Mouse (Mus musculus): ENCODE data around the gene Pgm5. TPM values are rescaled to one million over a fixed set of nuclear protein-coding genes. Genes with fewer than 3 reads are reported as not detected.

The Pgm5 gene
- polyA plus RNA-seq, 1 experiment from 2014 or later, result 1.6 TPM

- ATAC-seq (replicated peaks; ENCODE audit: low FRiP score), result no peak
- Histone ChIP-seq H3K27ac (ENCODE audit: low read depth, low read length) (no peak overlapping the region), H3K36me3 (ENCODE audit: control insufficient read depth, insufficient read depth, low read length) (no peaks in the 10 kb centered on the region), H3K4me2 (no peak overlapping the region), H3K4me1 (replicated peaks; ENCODE audit: control insufficient read depth, insufficient read depth, low read length) (peaks cover 27% of the 10 kb centered on the region), H3K9me3 (ENCODE audit: control insufficient read depth, low read length) (no peaks in the 10 kb centered on the region), H3K9ac (ENCODE audit: low read depth, low read length) (no peak overlapping the region), H3K4me3 (ENCODE audit: low read depth, low read length) (no peak overlapping the region), H3K27me3 (replicated peaks; ENCODE audit: control insufficient read depth, insufficient read depth, low read length) (no peaks in the 10 kb centered on the region; the same call in 1 of the 2 replicates)
- no peak for DNase-seq (ENCODE audit: low spot score)
- 42% methylated on average over 9 of the region's 9 CpGs for WGBS
These were observed 64.0 kb downstream of the Pgm5 start for GRCm38 (mm10) chr19:24797606-24798005.

- Histone ChIP-seq H3K4me3 (ENCODE audit: low read depth, low read length) (no peak overlapping the region), H3K36me3 (ENCODE audit: control insufficient read depth, insufficient read depth, low read length) (no peaks in the 10 kb centered on the region), H3K4me2 (peak overlapping the region; percentile 45), H3K4me1 (replicated peaks; ENCODE audit: control insufficient read depth, insufficient read depth, low read length) (peaks cover 29% of the 10 kb centered on the region), H3K9me3 (ENCODE audit: control insufficient read depth, low read length) (no peaks in the 10 kb centered on the region), H3K27ac (ENCODE audit: low read depth, low read length) (peak overlapping the region; percentile 86), H3K27me3 (replicated peaks; ENCODE audit: control insufficient read depth, insufficient read depth, low read length) (no peaks in the 10 kb centered on the region), H3K9ac (ENCODE audit: low read depth, low read length) (no peak overlapping the region)
- ATAC-seq (replicated peaks; ENCODE audit: low FRiP score) (peak; percentile 97), DNase-seq (ENCODE audit: low spot score) (peak; percentile 54)
- WGBS, result 22% methylated on average over 6 of the region's 6 CpGs
These were observed 67.3 kb downstream of the Pgm5 start for GRCm38 (mm10) chr19:24794350-24794749.

GRCm38 (mm10) chr19:24793545-24794139 lies 68.0 kb downstream of the Pgm5 start:
- DNase-seq (ENCODE audit: low spot score), result no peak
- Histone ChIP-seq H3K4me3 (ENCODE audit: low read depth, low read length) (no peak overlapping the region), H3K9ac (ENCODE audit: low read depth, low read length) (peak overlapping the region; percentile 52), H3K27me3 (replicated peaks; ENCODE audit: control insufficient read depth, insufficient read depth, low read length) (no peaks in the 10 kb centered on the region), H3K4me1 (replicated peaks; ENCODE audit: control insufficient read depth, insufficient read depth, low read length) (peaks cover 29% of the 10 kb centered on the region), H3K4me2 (peak overlapping the region; percentile 45), H3K36me3 (ENCODE audit: control insufficient read depth, insufficient read depth, low read length) (no peaks in the 10 kb centered on the region), H3K9me3 (ENCODE audit: control insufficient read depth, low read length) (no peaks in the 10 kb centered on the region), H3K27ac (ENCODE audit: low read depth, low read length) (peak overlapping the region; percentile 86)
- 32% methylated on average over 9 of the region's 9 CpGs for WGBS
- ATAC-seq (replicated peaks; ENCODE audit: low FRiP score), result peak; percentile 52

GRCm38 (mm10) chr19:24792876-24793275 lies 68.8 kb downstream of the Pgm5 start:
- no peak for ATAC-seq (replicated peaks; ENCODE audit: low FRiP score)
- DNase-seq (ENCODE audit: low spot score), result no peak
- Histone ChIP-seq H3K4me2 (no peak overlapping the region), H3K27me3 (replicated peaks; ENCODE audit: control insufficient read depth, insufficient read depth, low read length) (no peaks in the 10 kb centered on the region), H3K27ac (ENCODE audit: low read depth, low read length) (0 out of 2 replicates have a peak overlapping the region, but pooled peaks have one; percentile 86), H3K4me1 (replicated peaks; ENCODE audit: control insufficient read depth, insufficient read depth, low read length) (peaks cover 29% of the 10 kb centered on the region), H3K4me3 (ENCODE audit: low read depth, low read length) (no peak overlapping the region), H3K9me3 (ENCODE audit: control insufficient read depth, low read length) (no peaks in the 10 kb centered on the region), H3K36me3 (ENCODE audit: control insufficient read depth, insufficient read depth, low read length) (no peaks in the 10 kb centered on the region), H3K9ac (ENCODE audit: low read depth, low read length) (no peak overlapping the region)
- WGBS, result 78% methylated on average over 5 of the region's 5 CpGs

GRCm38 (mm10) chr19:24785898-24786297 lies 75.8 kb downstream of the Pgm5 start:
- ATAC-seq (replicated peaks; ENCODE audit: low FRiP score) (no peak; the same call in 1 of the 2 replicates), DNase-seq (ENCODE audit: low spot score) (no peak)
- Histone ChIP-seq H3K9ac (ENCODE audit: low read depth, low read length) (no peak overlapping the region), H3K9me3 (ENCODE audit: control insufficient read depth, low read length) (no peaks in the 10 kb centered on the region), H3K4me3 (ENCODE audit: low read depth, low read length) (no peak overlapping the region), H3K27me3 (replicated peaks; ENCODE audit: control insufficient read depth, insufficient read depth, low read length) (no peaks in the 10 kb centered on the region), H3K27ac (ENCODE audit: low read depth, low read length) (no peak overlapping the region), H3K36me3 (ENCODE audit: control insufficient read depth, insufficient read depth, low read length) (no peaks in the 10 kb centered on the region), H3K4me2 (no peak overlapping the region), H3K4me1 (replicated peaks; ENCODE audit: control insufficient read depth, insufficient read depth, low read length) (no peaks in the 10 kb centered on the region; the same call in 1 of the 2 replicates)
- WGBS, result 73% methylated on average over 8 of the region's 8 CpGs

GRCm38 (mm10) chr19:24785056-24785675 lies 76.5 kb downstream of the Pgm5 start:
- DNase-seq (ENCODE audit: low spot score), result no peak
- ATAC-seq (replicated peaks; ENCODE audit: low FRiP score), result no peak
- H3K4me3 ChIP-seq (ENCODE audit: low read depth, low read length), result no peak overlapping the region
- H3K4me2 ChIP-seq, result no peak overlapping the region
- WGBS, result 69% methylated on average over 15 of the region's 15 CpGs
- H3K27ac ChIP-seq (ENCODE audit: low read depth, low read length), result no peak overlapping the region
- no peaks in the 10 kb centered on the region for H3K36me3 ChIP-seq (ENCODE audit: control insufficient read depth, insufficient read depth, low read length)
- H3K4me1 ChIP-seq (replicated peaks; ENCODE audit: control insufficient read depth, insufficient read depth, low read length), result no peaks in the 10 kb centered on the region; the same call in 1 of the 2 replicates
- no peaks in the 10 kb centered on the region for H3K27me3 ChIP-seq (replicated peaks; ENCODE audit: control insufficient read depth, insufficient read depth, low read length)
- H3K9me3 ChIP-seq (ENCODE audit: control insufficient read depth, low read length), result no peaks in the 10 kb centered on the region
- no peak overlapping the region for H3K9ac ChIP-seq (ENCODE audit: low read depth, low read length)

- ATAC-seq (replicated peaks; ENCODE audit: low FRiP score), result no peak
- 75% methylated on average over 9 of the region's 9 CpGs for WGBS
- no peak overlapping the region for H3K9ac ChIP-seq (ENCODE audit: low read depth, low read length)
These were observed 77.9 kb downstream of the Pgm5 start for GRCm38 (mm10) chr19:24783736-24784135.

GRCm38 (mm10) chr19:24779996-24780395 lies 81.7 kb downstream of the Pgm5 start:
- 61% methylated on average over 6 of the region's 6 CpGs for WGBS
- Histone ChIP-seq H3K4me1 (replicated peaks; ENCODE audit: control insufficient read depth, insufficient read depth, low read length) (no peaks in the 10 kb centered on the region), H3K36me3 (ENCODE audit: control insufficient read depth, insufficient read depth, low read length) (no peaks in the 10 kb centered on the region), H3K9me3 (ENCODE audit: control insufficient read depth, low read length) (no peaks in the 10 kb centered on the region), H3K4me2 (no peak overlapping the region), H3K27ac (ENCODE audit: low read depth, low read length) (no peak overlapping the region), H3K9ac (ENCODE audit: low read depth, low read length) (no peak overlapping the region), H3K27me3 (replicated peaks; ENCODE audit: control insufficient read depth, insufficient read depth, low read length) (no peaks in the 10 kb centered on the region), H3K4me3 (ENCODE audit: low read depth, low read length) (no peak overlapping the region)
- no peak for DNase-seq (ENCODE audit: low spot score)
- ATAC-seq (replicated peaks; ENCODE audit: low FRiP score), result no peak

More at GRCm38 (mm10) chr19:24783736-24784135, 77.9 kb downstream of the Pgm5 start:
- Histone ChIP-seq H3K27ac (ENCODE audit: low read depth, low read length) (no peak overlapping the region), H3K36me3 (ENCODE audit: control insufficient read depth, insufficient read depth, low read length) (no peaks in the 10 kb centered on the region), H3K4me2 (no peak overlapping the region), H3K9me3 (ENCODE audit: control insufficient read depth, low read length) (no peaks in the 10 kb centered on the region), H3K4me1 (replicated peaks; ENCODE audit: control insufficient read depth, insufficient read depth, low read length) (no peaks in the 10 kb centered on the region; the same call in 1 of the 2 replicates), H3K4me3 (ENCODE audit: low read depth, low read length) (no peak overlapping the region), H3K27me3 (replicated peaks; ENCODE audit: control insufficient read depth, insufficient read depth, low read length) (no peaks in the 10 kb centered on the region)
- no peak for DNase-seq (ENCODE audit: low spot score)

GRCm38 (mm10) chr19:24770345-24770744 lies 91.3 kb downstream of the Pgm5 start:
- Histone ChIP-seq H3K36me3 (ENCODE audit: control insufficient read depth, insufficient read depth, low read length) (no peaks in the 10 kb centered on the region), H3K27ac (ENCODE audit: low read depth, low read length) (no peak overlapping the region), H3K9me3 (ENCODE audit: control insufficient read depth, low read length) (no peaks in the 10 kb centered on the region), H3K4me1 (replicated peaks; ENCODE audit: control insufficient read depth, insufficient read depth, low read length) (no peaks in the 10 kb centered on the region), H3K9ac (ENCODE audit: low read depth, low read length) (no peak overlapping the region), H3K4me3 (ENCODE audit: low read depth, low read length) (no peak overlapping the region), H3K4me2 (no peak overlapping the region), H3K27me3 (replicated peaks; ENCODE audit: control insufficient read depth, insufficient read depth, low read length) (no peaks in the 10 kb centered on the region; the same call in 1 of the 2 replicates)
- DNase-seq (ENCODE audit: low spot score), result no peak
- 72% methylated on average over 4 of the region's 4 CpGs for WGBS
- no peak for ATAC-seq (replicated peaks; ENCODE audit: low FRiP score)
